Mouse (Mus musculus) testis, adult 2 months (tissue): ENCODE data around the gene F13b.

Source experiments
- CTCF ChIP-seq: fragments of 200-500 bp; IDR thresholded peaks from 2 replicates; pipeline ENCODE4 v1.5.1; 2012; ENCODE audit warnings: low read depth, mild to moderate bottlenecking, inconsistent platforms, low read length, moderate library complexity; ENCODE audit not compliant: control insufficient read depth, insufficient read depth, insufficient replicate concordance
- POLR2A ChIP-seq: fragments of 200-500 bp; IDR thresholded peaks from 2 replicates; pipeline ENCODE4 v1.6.1; 2012; ENCODE audit warnings: low read depth, mild to moderate bottlenecking, inconsistent platforms, low read length, moderate library complexity; ENCODE audit not compliant: control insufficient read depth

GRCm38 (mm10) chr1:139551311-139551710 is 49.8 kb downstream of the F13b start:
- TF ChIP-seq POLR2A (no peak), CTCF (no peak)
